Mouse (Mus musculus) mesoderm, embryonic 11.5 days (tissue): Measurements from ENCODE around the gene Rplp1.

Experiments
- DNase-seq: peaks from one replicate; pipeline ENCODE4 v3.0.0-alpha.2; 2012; ENCODE audit warnings: low read depth, low spot score

Rplp1 gene

DNA sequence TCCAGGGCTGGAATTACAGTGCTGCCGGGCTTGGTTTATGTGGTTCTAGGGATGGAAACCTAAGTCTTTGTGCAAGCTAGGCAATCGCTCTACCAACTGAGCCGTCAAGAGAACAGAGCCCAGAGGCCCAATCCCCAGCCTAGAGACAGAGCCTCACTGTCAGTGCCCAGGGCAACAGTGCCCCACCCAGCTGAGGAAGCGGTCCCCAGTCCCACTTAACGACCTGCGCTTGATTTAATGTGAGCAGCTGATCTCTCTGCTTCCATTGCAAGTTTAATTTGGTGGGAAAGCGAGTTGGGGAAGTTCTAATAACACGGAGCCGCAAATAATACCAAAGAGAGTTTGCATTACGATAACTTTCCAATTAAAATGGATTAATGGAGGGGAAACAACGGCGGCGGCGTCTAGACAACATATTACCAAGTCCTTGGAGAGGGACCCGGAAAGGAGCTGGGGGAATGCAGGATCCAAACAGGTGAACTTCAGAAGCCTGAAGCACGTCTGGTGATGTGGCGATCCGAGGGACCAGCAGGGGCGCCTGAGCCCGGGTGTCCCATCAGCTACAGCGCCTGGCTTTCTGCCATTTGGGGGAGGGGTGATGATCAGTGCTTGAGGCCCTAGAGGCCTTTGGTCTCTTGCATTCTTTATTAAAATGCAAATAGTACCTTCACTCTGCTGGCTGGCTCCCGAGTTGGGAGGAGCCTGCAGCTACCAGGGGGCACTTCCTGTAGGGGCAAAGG, 36.8 kb downstream of the Rplp1 start:
- DNase-seq, result peak; percentile 51

DNA sequence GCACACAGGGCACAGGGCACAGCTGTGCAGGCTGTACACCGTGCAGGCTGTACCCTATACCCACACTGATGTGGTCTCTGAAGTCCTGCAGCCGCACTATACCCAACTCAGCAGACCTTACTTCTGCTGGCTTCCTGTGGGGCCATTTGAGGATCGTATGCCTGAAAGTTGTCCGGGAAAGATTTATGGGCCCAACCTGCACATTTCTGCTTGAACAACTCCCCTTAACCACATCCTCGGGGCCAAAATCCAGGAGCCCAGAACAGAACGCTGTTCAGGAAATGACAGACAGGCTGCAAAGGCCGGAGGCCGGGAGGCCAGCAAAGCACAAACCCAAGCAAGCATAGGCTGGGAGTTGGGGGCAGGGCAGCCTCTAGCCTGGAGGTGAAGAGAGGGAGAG, 41.0 kb downstream of the Rplp1 start:
- peak; percentile 61 for DNase-seq

DNA sequence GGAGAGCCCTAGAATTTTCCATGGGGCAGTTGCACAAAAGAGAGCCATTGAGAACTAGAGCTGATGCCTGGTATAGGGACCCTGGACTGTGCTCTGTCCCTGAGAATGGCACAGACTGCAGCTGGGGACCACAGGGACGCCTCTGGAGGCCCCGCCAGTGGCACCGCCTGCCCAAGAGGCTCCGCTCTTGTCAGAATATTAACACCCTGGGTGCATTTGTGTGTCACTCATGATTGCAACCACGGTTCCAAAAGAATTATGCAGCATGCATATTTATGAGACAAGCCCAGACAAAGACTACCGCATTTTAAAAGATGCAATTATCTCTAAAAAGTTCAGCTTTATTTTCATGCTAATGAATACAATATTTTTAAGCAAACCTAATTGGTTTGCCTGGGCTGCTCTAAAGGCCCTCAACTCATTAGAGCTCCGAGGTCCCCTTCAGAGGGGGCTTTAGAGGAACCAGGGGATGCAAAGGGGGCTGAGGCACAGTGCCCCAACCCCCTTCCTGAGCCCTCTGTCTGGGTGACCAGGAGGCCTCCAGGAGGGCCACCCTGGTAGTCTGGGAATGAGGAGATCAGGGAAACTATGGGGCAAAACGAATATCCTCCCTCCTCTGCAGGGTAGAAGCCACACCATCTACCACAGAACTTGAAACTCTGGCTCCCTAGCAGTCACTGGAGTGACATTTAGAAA, 41.9 kb downstream of the Rplp1 start:
- DNase-seq, result peak; percentile 56

DNA sequence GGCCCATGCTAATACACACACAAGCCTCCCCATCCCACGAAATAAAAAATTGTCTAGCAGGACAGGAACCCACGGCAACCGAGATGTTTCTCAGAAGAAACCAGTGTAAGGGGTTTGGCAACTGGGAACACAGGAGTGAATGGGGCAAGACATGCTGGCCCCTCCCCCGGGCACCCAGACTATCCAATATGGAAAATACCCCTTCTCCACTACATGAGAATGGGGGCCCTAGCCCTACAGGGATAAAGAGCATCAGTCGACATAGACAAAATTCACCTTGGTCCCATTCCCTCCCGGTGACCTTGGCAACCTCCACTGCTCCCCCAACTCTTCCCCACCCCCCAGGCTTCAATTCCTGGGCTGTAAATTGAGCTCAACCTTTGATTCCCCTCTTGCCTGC, 42.5 kb downstream of the Rplp1 start:
- DNase-seq, result no peak

DNA sequence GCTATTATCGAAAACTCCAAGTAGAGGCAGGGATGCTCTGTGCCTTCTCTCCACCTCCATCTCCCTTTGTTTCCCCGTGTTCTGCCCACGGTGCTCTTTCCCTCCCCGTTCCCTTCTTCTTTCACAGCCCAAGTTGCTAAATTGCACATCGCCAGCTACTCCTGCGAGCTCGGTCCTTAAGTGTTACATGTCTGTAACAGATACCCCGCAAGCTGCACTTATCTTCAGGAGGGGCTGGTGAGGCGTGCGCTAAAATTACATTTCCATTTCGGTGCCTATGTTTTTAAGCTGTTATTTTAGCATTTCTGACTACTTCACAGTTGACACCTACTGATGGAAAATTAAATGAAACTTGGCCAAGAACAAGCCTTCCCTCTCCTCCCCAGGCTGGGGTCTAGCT, 46.7 kb downstream of the Rplp1 start:
- DNase-seq, result no peak
